ENCODE assay signal across 24 mouse cellular contexts in genomic region chr15:63667536-63667935, GRCm38 (mm10).
DNase-seq lines count a peak whose midpoint lies in the region; ATAC-seq and TF ChIP-seq lines count a peak whose summit lies in the region.
"Had no signal": no experiment of that assay in that cellular context is flagged by ENCODE, and none has a peak within 500 bp of the region (broad histone marks: within the 10 kb centered on the region; RNA-seq: fewer than 3 reads in every experiment).

No protein-coding gene starts in this region.

- in situ Hi-C loops in CH12.LX (cut with MboI; ENCODE audit: low pct_ligation_motif_present, low pct_unique_long_range_greater_than_20kb, low sequenced_read_pairs): no loop called here

- no peaks in the 10 kb centered on the region for H3K9me3 ChIP-seq in CH12.LX (replicated peaks; ENCODE audit: low read length)
- H3K9me3 ChIP-seq in forebrain, embryonic 13.5 days (replicated peaks): no peaks in the 10 kb centered on the region
- no peaks in the 10 kb centered on the region for H3K9me3 ChIP-seq in hindbrain, embryonic 10.5 days
- H3K9me3 ChIP-seq: embryonic facial prominence, embryonic 13.5 days; forebrain, embryonic 10.5 days; heart, embryonic 12.5 days; heart, embryonic 15.5 days had no signal

- dilution Hi-C loops in CH12.LX (cut with MboI; ENCODE audit: extremely low pct_ligation_motif_present, extremely low pct_unique_long_range_greater_than_20kb, low sequenced_read_pairs): no loop called here

- H3K9ac ChIP-seq in CH12.LX (ENCODE audit: insufficient read depth, low read depth): no peak overlapping the region
- H3K9ac ChIP-seq in forebrain, embryonic 13.5 days: no peak overlapping the region
- H3K9ac ChIP-seq: embryonic facial prominence, embryonic 13.5 days; forebrain, postnatal 0 days; heart, embryonic 12.5 days; heart, embryonic 15.5 days; hindbrain, embryonic 14.5 days had no signal

- no peak for ATAC-seq in forebrain, embryonic 13.5 days
- ATAC-seq: forebrain, embryonic 14.5 days; forebrain, postnatal 0 days had no signal

- no peaks in the 10 kb centered on the region for H3K79me2 ChIP-seq in CH12.LX (replicated peaks; ENCODE audit: control insufficient read depth, extremely low read depth, insufficient read depth, poor library complexity, severe bottlenecking)

- TF ChIP-seq EP300 in CH12.LX (IDR thresholded peaks at IDR 0.05; ENCODE audit: low read length): no peak

- no peaks in the 10 kb centered on the region for H3K27me3 ChIP-seq in CH12.LX (replicated peaks)
- H3K27me3 ChIP-seq in splenic B cell, adult 2 months (ENCODE audit: control insufficient read depth, insufficient read depth, low read length, poor library complexity, severe bottlenecking): no peaks in the 10 kb centered on the region
- H3K27me3 ChIP-seq in forebrain, embryonic 13.5 days: no peaks in the 10 kb centered on the region
- no peaks in the 10 kb centered on the region for H3K27me3 ChIP-seq in hindbrain, embryonic 10.5 days (ENCODE audit: insufficient read depth, poor library complexity, severe bottlenecking)
- H3K27me3 ChIP-seq: embryonic facial prominence, embryonic 13.5 days; heart, embryonic 12.5 days; heart, embryonic 15.5 days had no signal

- no peak for TF ChIP-seq POLR2A in CH12.LX (IDR thresholded peaks at IDR 0.05; ENCODE audit: low read depth, low read length)

- H3K4me3 ChIP-seq in CH12.LX (replicated peaks in 1 of 3; ENCODE audit: low read depth in 2 of 3, low read length in 2 of 3, poor library complexity in 1 of 3): no peak overlapping the region
- H3K4me3 ChIP-seq in forebrain, embryonic 13.5 days: no peak overlapping the region
- H3K4me3 ChIP-seq in hindbrain, embryonic 10.5 days: no peak overlapping the region
- H3K4me3 ChIP-seq: embryonic facial prominence, embryonic 13.5 days; forebrain, embryonic 10.5 days; gastrocnemius, adult 2 months; heart, embryonic 12.5 days; heart, embryonic 15.5 days had no signal

- 78% methylated on average over 5 of the region's 5 CpGs for WGBS in forebrain, embryonic 13.5 days
- 87% methylated on average over 5 of the region's 5 CpGs for WGBS in hindbrain, embryonic 10.5 days

- H3K27ac ChIP-seq in CH12.LX (ENCODE audit: insufficient read depth, low read depth): no peak overlapping the region
- H3K27ac ChIP-seq in forebrain, embryonic 13.5 days: no peak overlapping the region
- no peak overlapping the region for H3K27ac ChIP-seq in hindbrain, embryonic 10.5 days
- H3K27ac ChIP-seq: embryonic facial prominence, embryonic 13.5 days; forebrain, embryonic 10.5 days; gastrocnemius, adult 2 months; heart, embryonic 15.5 days; hindbrain, embryonic 14.5 days had no signal

- TF ChIP-seq CTCF in CH12.LX (conservative IDR thresholded peaks at IDR 0.05 in 1 of 2, IDR thresholded peaks at IDR 0.05 in 1 of 2; ENCODE audit: low read depth in 2 of 2, low read length in 2 of 2): no peak

- H3K36me3 ChIP-seq in CH12.LX (replicated peaks in 1 of 2; ENCODE audit: control insufficient read depth in 1 of 2, insufficient read depth in 1 of 2, low read length in 1 of 2): no peaks in the 10 kb centered on the region
- H3K36me3 ChIP-seq in splenic B cell, adult 2 months (ENCODE audit: control insufficient read depth, insufficient read depth, low read length, poor library complexity, severe bottlenecking): no peaks in the 10 kb centered on the region
- no peaks in the 10 kb centered on the region for H3K36me3 ChIP-seq in forebrain, embryonic 13.5 days (ENCODE audit: poor library complexity, severe bottlenecking)
- H3K36me3 ChIP-seq in hindbrain, embryonic 10.5 days: no peaks in the 10 kb centered on the region
- H3K36me3 ChIP-seq: embryonic facial prominence, embryonic 13.5 days; forebrain, embryonic 10.5 days; heart, embryonic 12.5 days; heart, embryonic 15.5 days had no signal

- peak; percentile 44 to 50 for DNase-seq in spleen, postnatal 36 days (ENCODE audit: low spot score in 2 of 2)
- no peak for DNase-seq in spleen, postnatal 10 days (ENCODE audit: low spot score in 2 of 2)
- peak; percentile 18 for DNase-seq in CH12.LX (ENCODE audit: extremely low read depth)
- DNase-seq in splenic B cell, adult 2 months (ENCODE audit: low read depth, low spot score): peak; percentile 55
- DNase-seq in hindbrain, embryonic 10.5 days (ENCODE audit: low spot score): no peak
- DNase-seq: adrenal gland, adult 2 months; adrenal gland, postnatal 14 days; cerebellum, adult 11 months; cerebellum, adult 2 months; cerebellum, adult 9-11 months; cerebellum, postnatal 25 days; forebrain, postnatal 0 days; gastrocnemius, adult 2 months; gastrocnemius, postnatal 14 days; heart, adult 18-20 months; heart, postnatal 10 days; heart, postnatal 36 days had no signal

- no peak overlapping the region for H3K4me2 ChIP-seq in CH12.LX (ENCODE audit: insufficient read depth, low read depth, poor library complexity, severe bottlenecking)
- H3K4me2 ChIP-seq in forebrain, embryonic 13.5 days: no peak overlapping the region
- H3K4me2 ChIP-seq: embryonic facial prominence, embryonic 13.5 days; heart, embryonic 12.5 days; heart, embryonic 15.5 days; hindbrain, embryonic 14.5 days had no signal

- no peak for TF ChIP-seq RAD21 in CH12.LX (IDR thresholded peaks at IDR 0.05; ENCODE audit: low read depth, low read length)

- peaks cover 0 to 14% of the 10 kb centered on the region in 2 experiments; a peak in 2 of 4 replicates for H3K4me1 ChIP-seq in CH12.LX (ENCODE audit: control insufficient read depth in 1 of 2, insufficient read depth in 2 of 2)
- H3K4me1 ChIP-seq in forebrain, embryonic 13.5 days: peaks cover 9% of the 10 kb centered on the region
- H3K4me1 ChIP-seq in hindbrain, embryonic 10.5 days (replicated peaks): no peaks in the 10 kb centered on the region
- H3K4me1 ChIP-seq: heart, embryonic 12.5 days; heart, embryonic 15.5 days had no signal

TF ChIP-seq in CH12.LX, 34 proteins besides CTCF, POLR2A, EP300 and RAD21:
- TF ChIP-seq ZMIZ1 (IDR thresholded peaks at IDR 0.05; ENCODE audit: low read depth, low read length) (no peak), IRF4 (IDR thresholded peaks at IDR 0.05; ENCODE audit: low read depth, low read length) (no peak; the same call in 1 of the 2 replicates), MEF2A (IDR thresholded peaks at IDR 0.05; ENCODE audit: borderline replicate concordance, low read depth, low read length) (no peak), MYC (IDR thresholded peaks at IDR 0.05; ENCODE audit: low read depth, low read length) (no peak)

Comparison
In these comparisons a context has a peak if more than half of its experiments do, and no peak if none do; other contexts are left out.
1. DNase-seq: peak in spleen, postnatal 36 days (2 of 2), CH12.LX (single experiment) and splenic B cell, adult 2 months (single experiment); none in spleen, postnatal 10 days (0 of 2) and hindbrain, embryonic 10.5 days (single experiment).